Mouse (Mus musculus): ENCODE measurements around the gene Psmd13. TPM values are rescaled to one million over a fixed set of nuclear protein-coding genes. Genes with fewer than 3 reads are reported as not detected.

Psmd13 gene
- total and polyA plus RNA-seq, 2 experiments from 2014 or later: 107 to 265 TPM

GRCm38 (mm10) chr7:140914031-140914690 is 32.4 kb downstream of the Psmd13 start:
- ATAC-seq (ENCODE audit: low FRiP score) (no peak), DNase-seq (ENCODE audit: low spot score) (no peak)
- Histone ChIP-seq H3K4me3 (ENCODE audit: low read depth, low read length) (no peak overlapping the region), H3K9ac (replicated peaks; ENCODE audit: low read length, poor library complexity, severe bottlenecking) (no peak overlapping the region), H3K9me3 (ENCODE audit: low read length) (no peaks in the 10 kb centered on the region), H3K4me2 (ENCODE audit: low read depth, low read length, poor library complexity, severe bottlenecking) (no peak overlapping the region), H3K27ac (ENCODE audit: low read depth, low read length) (no peak overlapping the region), H3K4me1 (ENCODE audit: insufficient read depth, low read length) (no peaks in the 10 kb centered on the region), H3K27me3 (ENCODE audit: insufficient read depth, low read length) (no peaks in the 10 kb centered on the region), H3K36me3 (ENCODE audit: insufficient read depth, low read length) (no peaks in the 10 kb centered on the region)
- no peak for TF ChIP-seq CTCF (IDR thresholded peaks at IDR 0.05)
- WGBS: 87% methylated on average over 8 of the region's 8 CpGs

- H3K9ac ChIP-seq (replicated peaks; ENCODE audit: low read length, poor library complexity, severe bottlenecking): no peak overlapping the region
- H3K4me1 ChIP-seq (ENCODE audit: insufficient read depth, low read length): peaks cover 9% of the 10 kb centered on the region; the same call in 1 of the 2 replicates
- ATAC-seq (ENCODE audit: low FRiP score): no peak
- H3K36me3 ChIP-seq (ENCODE audit: insufficient read depth, low read length): no peaks in the 10 kb centered on the region
- H3K27me3 ChIP-seq (ENCODE audit: insufficient read depth, low read length): peaks cover 55% of the 10 kb centered on the region
- no peaks in the 10 kb centered on the region for H3K9me3 ChIP-seq (ENCODE audit: low read length)
- no peak overlapping the region for H3K4me2 ChIP-seq (ENCODE audit: low read depth, low read length, poor library complexity, severe bottlenecking)
- TF ChIP-seq CTCF (IDR thresholded peaks at IDR 0.05): no peak
- DNase-seq (ENCODE audit: low spot score): no peak
- no peak overlapping the region for H3K4me3 ChIP-seq (ENCODE audit: low read depth, low read length)
- no peak overlapping the region for H3K27ac ChIP-seq (ENCODE audit: low read depth, low read length)
- WGBS: 81% methylated on average over 4 of the region's 4 CpGs
Observed at GRCm38 (mm10) chr7:140919911-140920310, 38.1 kb downstream of the Psmd13 start.

- H3K27ac ChIP-seq (ENCODE audit: low read depth, low read length): no peak within 1 kb of the TSS
- H3K4me2 ChIP-seq (ENCODE audit: low read depth, low read length, poor library complexity, severe bottlenecking): no peak within 1 kb of the TSS
- H3K27me3 ChIP-seq (ENCODE audit: insufficient read depth, low read length): peaks cover 60% of the 10 kb centered on the region
- H3K9ac ChIP-seq (replicated peaks; ENCODE audit: low read length, poor library complexity, severe bottlenecking): no peak within 1 kb of the TSS
- ATAC-seq (ENCODE audit: low FRiP score) (no peak), DNase-seq (ENCODE audit: low spot score) (no peak)
- H3K9me3 ChIP-seq (ENCODE audit: low read length): no peaks in the 10 kb centered on the region
- no peaks in the 10 kb centered on the region for H3K36me3 ChIP-seq (ENCODE audit: insufficient read depth, low read length)
- H3K4me3 ChIP-seq (ENCODE audit: low read depth, low read length): no peak within 1 kb of the TSS; the same call in 1 of the 2 replicates
- 82% methylated on average over 8 of the region's 8 CpGs for WGBS
- TF ChIP-seq CTCF (IDR thresholded peaks at IDR 0.05): no peak
- H3K4me1 ChIP-seq (ENCODE audit: insufficient read depth, low read length): peaks cover 9% of the 10 kb centered on the region; the same call in 1 of the 2 replicates
Observed at GRCm38 (mm10) chr7:140920418-140921029, 38.8 kb downstream of the Psmd13 start, which contains the start of gene Nlrp6. Nlrp6 (plus strand) TSS chr7:140920902.

GRCm38 (mm10) chr7:140921225-140921975 is 39.6 kb downstream of the Psmd13 start:
- 27% methylated on average over 22 of the region's 22 CpGs for WGBS
- ATAC-seq (ENCODE audit: low FRiP score) (no peak), DNase-seq (ENCODE audit: low spot score) (no peak)
- Histone ChIP-seq H3K27ac (ENCODE audit: low read depth, low read length) (no peak overlapping the region), H3K4me3 (ENCODE audit: low read depth, low read length) (peak overlapping the region; percentile 40; the same call in 1 of the 2 replicates), H3K9me3 (ENCODE audit: low read length) (no peaks in the 10 kb centered on the region), H3K4me2 (ENCODE audit: low read depth, low read length, poor library complexity, severe bottlenecking) (peak overlapping the region; percentile 80; the same call in 1 of the 2 replicates), H3K27me3 (ENCODE audit: insufficient read depth, low read length) (peaks cover 60% of the 10 kb centered on the region), H3K4me1 (ENCODE audit: insufficient read depth, low read length) (peaks cover 9% of the 10 kb centered on the region; the same call in 1 of the 2 replicates), H3K9ac (replicated peaks; ENCODE audit: low read length, poor library complexity, severe bottlenecking) (no peak overlapping the region), H3K36me3 (ENCODE audit: insufficient read depth, low read length) (no peaks in the 10 kb centered on the region)
- no peak for TF ChIP-seq CTCF (IDR thresholded peaks at IDR 0.05)

GRCm38 (mm10) chr7:140922398-140923069 is 40.8 kb downstream of the Psmd13 start:
- ATAC-seq (ENCODE audit: low FRiP score) (0 out of 2 replicates have a peak, but pooled peaks have one; percentile 54), DNase-seq (ENCODE audit: low spot score) (peak; percentile 45)
- Histone ChIP-seq H3K9me3 (ENCODE audit: low read length) (no peaks in the 10 kb centered on the region), H3K4me2 (ENCODE audit: low read depth, low read length, poor library complexity, severe bottlenecking) (peak overlapping the region; percentile 80), H3K9ac (replicated peaks; ENCODE audit: low read length, poor library complexity, severe bottlenecking) (peak overlapping the region; percentile 25), H3K27me3 (ENCODE audit: insufficient read depth, low read length) (peaks cover 60% of the 10 kb centered on the region), H3K4me3 (ENCODE audit: low read depth, low read length) (peak overlapping the region; percentile 40), H3K4me1 (ENCODE audit: insufficient read depth, low read length) (peaks cover 9% of the 10 kb centered on the region; the same call in 1 of the 2 replicates), H3K36me3 (ENCODE audit: insufficient read depth, low read length) (no peaks in the 10 kb centered on the region), H3K27ac (ENCODE audit: low read depth, low read length) (no peak overlapping the region)
- under 1% methylated on average over 49 of the region's 49 CpGs for WGBS
- TF ChIP-seq CTCF (IDR thresholded peaks at IDR 0.05): no peak
